Mouse (Mus musculus): ENCODE data around the gene Myl3. TPM values are rescaled to one million over a fixed set of nuclear protein-coding genes. Genes with fewer than 3 reads are reported as not detected.
A peak's percentile ranks its signal among the peaks of the same experiment; 100 is the strongest.

Gene Myl3
- total RNA-seq, 2 experiments from 2014 or later, result not detected

GRCm38 (mm10) chr9:110732623-110733022 lies 9.0 kb upstream of the Myl3 start:
- peak in 1 of 2 experiments; percentile 35 for DNase-seq

- no peak for DNase-seq
These were observed 8.6 kb upstream of the Myl3 start for GRCm38 (mm10) chr9:110733102-110733501.

- DNase-seq, result no peak
These were observed 7.5 kb upstream of the Myl3 start for GRCm38 (mm10) chr9:110734154-110734553.

- DNase-seq, result no peak
These were observed 5.3 kb upstream of the Myl3 start for GRCm38 (mm10) chr9:110736362-110736761.

- no peak for DNase-seq
These were observed 3.6 kb upstream of the Myl3 start for GRCm38 (mm10) chr9:110738054-110738453.

GRCm38 (mm10) chr9:110739961-110740360 lies 1.7 kb upstream of the Myl3 start:
- DNase-seq, result no peak

- no peak for DNase-seq
These were observed 762 bp downstream of the Myl3 start for GRCm38 (mm10) chr9:110742295-110742950.

- DNase-seq, result no peak
These were observed 1.3 kb downstream of the Myl3 start for GRCm38 (mm10) chr9:110742951-110743455.

GRCm38 (mm10) chr9:110743456-110744323 lies 2.0 kb downstream of the Myl3 start:
- DNase-seq, result no peak

- no peak for DNase-seq
These were observed 4.1 kb downstream of the Myl3 start for GRCm38 (mm10) chr9:110745752-110746151.

GRCm38 (mm10) chr9:110746238-110746637 lies 4.6 kb downstream of the Myl3 start:
- DNase-seq, result no peak

- DNase-seq, result no peak
These were observed 5.3 kb downstream of the Myl3 start, which contains the start of gene Pth1r for GRCm38 (mm10) chr9:110746961-110747360. Gene Pth1r, minus strand, starts transcription at chr9:110747145.

GRCm38 (mm10) chr9:110748451-110748850 lies 6.8 kb downstream of the Myl3 start:
- no peak for DNase-seq

- no peak for DNase-seq
These were observed 8.9 kb downstream of the Myl3 start for GRCm38 (mm10) chr9:110750404-110751187.

- DNase-seq, result no peak
These were observed 9.8 kb downstream of the Myl3 start for GRCm38 (mm10) chr9:110751412-110751811.

- no peak for DNase-seq
These were observed 11.3 kb downstream of the Myl3 start for GRCm38 (mm10) chr9:110752917-110753435.

GRCm38 (mm10) chr9:110753773-110754172 lies 12.1 kb downstream of the Myl3 start:
- no peak for DNase-seq

GRCm38 (mm10) chr9:110757816-110758215 lies 16.2 kb downstream of the Myl3 start:
- DNase-seq, result no peak

- peak; percentile 42 to 55 for DNase-seq
These were observed 16.9 kb downstream of the Myl3 start for GRCm38 (mm10) chr9:110758605-110759004.

- peak; percentile 26 to 30 for DNase-seq
These were observed 17.6 kb downstream of the Myl3 start for GRCm38 (mm10) chr9:110759265-110759664.

GRCm38 (mm10) chr9:110760886-110761285 lies 19.2 kb downstream of the Myl3 start:
- no peak for DNase-seq

- DNase-seq, result no peak
These were observed 21.1 kb downstream of the Myl3 start for GRCm38 (mm10) chr9:110762763-110763162.

All from layer of hippocampus, postnatal 36 days (tissue).